Mouse (Mus musculus) intestine, embryonic 14.5 days (tissue): ENCODE measurements around the gene Rorc. TPM values are rescaled to one million over a fixed set of nuclear protein-coding genes. Genes with fewer than 3 reads are reported as not detected.

Experiments used
- ATAC-seq: fragments of 200-750 bp; cut with Nextera tagmentation; replicated peaks from 2 replicates; pipeline ENCODE4 v1.8.0; 2017; ENCODE audit warnings: low read depth, moderate number of reproducible peaks, moderate TSS enrichment, moderate library complexity; ENCODE audit not compliant: low FRiP score, low TSS enrichment
- DNase-seq: peaks from one replicate; pipeline ENCODE4 v3.0.0-alpha.2; 2018; ENCODE audit warnings: low spot score
- H3K27ac ChIP-seq: fragments of 300-500 bp; sonication (generic); 2 replicates; pipeline ENCODE4 v1.5.1; 2014; ENCODE audit warnings: low read depth, mild to moderate bottlenecking, control low read depth
- H3K27me3 ChIP-seq: fragments of 300-500 bp; sonication (generic); replicated peaks from 2 replicates; pipeline ENCODE4 v1.6.1; 2014; ENCODE audit warnings: low read length, control low read depth; ENCODE audit not compliant: control insufficient read depth, insufficient read depth
- H3K36me3 ChIP-seq: fragments of 300-500 bp; sonication (generic); 2 replicates; pipeline ENCODE4 v1.6.1; 2014; ENCODE audit warnings: low read length, control low read depth; ENCODE audit not compliant: control insufficient read depth, insufficient read depth
- H3K4me1 ChIP-seq: fragments of 300-500 bp; sonication (generic); replicated peaks from 2 replicates; pipeline ENCODE4 v1.6.1; 2014; ENCODE audit warnings: low read length, control low read depth, mixed read lengths; ENCODE audit not compliant: control insufficient read depth, insufficient read depth
- H3K4me2 ChIP-seq: fragments of 300-500 bp; sonication (generic); 2 replicates; pipeline ENCODE4 v1.6.1; 2014; ENCODE audit warnings: low read length
- H3K4me3 ChIP-seq: fragments of 300-500 bp; sonication (generic); 2 replicates; pipeline ENCODE4 v1.5.1; 2014; ENCODE audit warnings: low read depth, low read length, control low read depth, mixed read lengths
- H3K9ac ChIP-seq: fragments of 300-500 bp; sonication (generic); 2 replicates; pipeline ENCODE4 v1.6.1; 2014; ENCODE audit warnings: mild to moderate bottlenecking, low read length
- H3K9me3 ChIP-seq: fragments of 300-500 bp; sonication (generic); 2 replicates; pipeline ENCODE4 v1.6.1; 2016; ENCODE audit warnings: low read length, control low read depth; ENCODE audit not compliant: control insufficient read depth
- WGBS: fragments of 180-500 bp; shearing (Covaris S2); extraction: QIAGEN DNeasy Blood & Tissue Kit; methylation state at CpG from one replicate; pipeline ENCODE4 v1.1.7; 2014; 5-methylcytosine and 5-hydroxymethylcytosine counted together
- polyA plus RNA-seq: library from polyadenylated mRNA; unstranded; fragments of >200 nt; fragmentation: Nextera tagmentation; extraction: Ambion mirVana; gene quantifications from 2 replicates; pipeline ENCODE4 v1.2.1, GENCODE M21; 2014

The Rorc gene
- polyA plus RNA-seq, 1 experiment from 2014 or later: 3.8 TPM

- WGBS: 3% methylated on average over 1 of the region's 1 CpGs
- Histone ChIP-seq H3K9ac (no peak overlapping the region), H3K4me2 (no peak overlapping the region), H3K36me3 (no peaks in the 10 kb centered on the region), H3K4me1 (0 out of 2 replicates have a peak, but pooled peaks cover 3% of the 10 kb centered on the region), H3K9me3 (no peaks in the 10 kb centered on the region), H3K4me3 (no peak overlapping the region), H3K27me3 (peaks cover 16% of the 10 kb centered on the region), H3K27ac (no peak overlapping the region)
- DNase-seq: no peak
- ATAC-seq: no peak
These were observed 11.8 kb upstream of the Rorc start for GRCm38 (mm10) chr3:94360812-94361211.

GRCm38 (mm10) chr3:94362138-94362537 is 10.5 kb upstream of the Rorc start, which contains the start of gene C2cd4d:
TSS of gene C2cd4d (plus strand) at chr3:94362438.
- Histone ChIP-seq H3K27me3 (peaks cover 19% of the 10 kb centered on the region), H3K36me3 (no peaks in the 10 kb centered on the region), H3K4me2 (peak within 1 kb of the TSS; percentile 74), H3K9ac (peak within 1 kb of the TSS; percentile 71), H3K4me1 (0 out of 2 replicates have a peak, but pooled peaks cover 3% of the 10 kb centered on the region), H3K9me3 (no peaks in the 10 kb centered on the region), H3K4me3 (peak within 1 kb of the TSS; percentile 42), H3K27ac (no peak within 1 kb of the TSS)
- no peak for DNase-seq
- ATAC-seq: no peak
- 66% methylated on average over 7 of the region's 7 CpGs for WGBS

- Histone ChIP-seq H3K27me3 (peaks cover 19% of the 10 kb centered on the region), H3K4me3 (peak overlapping the region; percentile 42), H3K27ac (no peak overlapping the region; the same call in 1 of the 2 replicates), H3K9me3 (no peaks in the 10 kb centered on the region), H3K4me1 (0 out of 2 replicates have a peak, but pooled peaks cover 3% of the 10 kb centered on the region), H3K4me2 (peak overlapping the region; percentile 74), H3K36me3 (no peaks in the 10 kb centered on the region), H3K9ac (peak overlapping the region; percentile 71)
- ATAC-seq (peak; percentile 54), DNase-seq (peak; percentile 79)
- WGBS: 6% methylated on average over 91 of the region's 97 CpGs
These were observed 9.1 kb upstream of the Rorc start for GRCm38 (mm10) chr3:94363291-94364153.

GRCm38 (mm10) chr3:94364154-94364526 is 8.5 kb upstream of the Rorc start:
- WGBS: 3% methylated on average over 23 of the region's 23 CpGs
- H3K4me1 ChIP-seq: 0 out of 2 replicates have a peak, but pooled peaks cover 3% of the 10 kb centered on the region
- H3K27ac ChIP-seq: no peak overlapping the region; the same call in 1 of the 2 replicates
- H3K9ac ChIP-seq: peak overlapping the region; percentile 71
- H3K9me3 ChIP-seq: no peaks in the 10 kb centered on the region
- H3K4me2 ChIP-seq: peak overlapping the region; percentile 74
- peaks cover 19% of the 10 kb centered on the region for H3K27me3 ChIP-seq
- ATAC-seq (peak; percentile 55), DNase-seq (no peak)
- no peaks in the 10 kb centered on the region for H3K36me3 ChIP-seq
- peak overlapping the region; percentile 42 for H3K4me3 ChIP-seq

- peak; percentile 38; the same call in 1 of the 2 replicates for ATAC-seq
These were observed 5.8 kb upstream of the Rorc start for GRCm38 (mm10) chr3:94366761-94367160.

GRCm38 (mm10) chr3:94367511-94367910 is 5.1 kb upstream of the Rorc start:
- WGBS: 79% methylated on average over 6 of the region's 6 CpGs
- Histone ChIP-seq H3K4me1 (peaks cover 8% of the 10 kb centered on the region; the same call in 1 of the 2 replicates), H3K9me3 (no peaks in the 10 kb centered on the region), H3K27ac (no peak overlapping the region), H3K9ac (no peak overlapping the region), H3K36me3 (no peaks in the 10 kb centered on the region), H3K4me2 (no peak overlapping the region), H3K4me3 (no peak overlapping the region), H3K27me3 (peaks cover 16% of the 10 kb centered on the region)
- ATAC-seq (no peak), DNase-seq (no peak)

More at GRCm38 (mm10) chr3:94366761-94367160, 5.8 kb upstream of the Rorc start:
- peak; percentile 91 for DNase-seq
- H3K4me3 ChIP-seq: no peak overlapping the region
- H3K27ac ChIP-seq: no peak overlapping the region
- no peaks in the 10 kb centered on the region for H3K9me3 ChIP-seq
- H3K36me3 ChIP-seq: no peaks in the 10 kb centered on the region
- H3K27me3 ChIP-seq: peaks cover 19% of the 10 kb centered on the region
- 22% methylated on average over 3 of the region's 3 CpGs for WGBS
- H3K9ac ChIP-seq: no peak overlapping the region
- H3K4me1 ChIP-seq: peaks cover 7% of the 10 kb centered on the region; the same call in 1 of the 2 replicates
- no peak overlapping the region for H3K4me2 ChIP-seq

- Histone ChIP-seq H3K4me1 (peaks cover 10% of the 10 kb centered on the region), H3K27me3 (0 out of 2 replicates have a peak, but pooled peaks cover 13% of the 10 kb centered on the region), H3K4me3 (no peak overlapping the region), H3K9me3 (no peaks in the 10 kb centered on the region), H3K36me3 (no peaks in the 10 kb centered on the region), H3K9ac (no peak overlapping the region), H3K4me2 (no peak overlapping the region), H3K27ac (no peak overlapping the region)
- WGBS: 63% methylated on average over 6 of the region's 6 CpGs
- DNase-seq (no peak), ATAC-seq (no peak)
These were observed 4.0 kb upstream of the Rorc start for GRCm38 (mm10) chr3:94368631-94369030.

- ATAC-seq: no peak
- 48% methylated on average over 2 of the region's 2 CpGs for WGBS
- H3K4me1 ChIP-seq: peaks cover 13% of the 10 kb centered on the region
- no peaks in the 10 kb centered on the region for H3K36me3 ChIP-seq
- DNase-seq: no peak
- H3K9ac ChIP-seq: no peak overlapping the region
- H3K27ac ChIP-seq: no peak overlapping the region
- H3K4me2 ChIP-seq: no peak overlapping the region
- no peak overlapping the region for H3K4me3 ChIP-seq
- H3K9me3 ChIP-seq: no peaks in the 10 kb centered on the region
- H3K27me3 ChIP-seq: 0 out of 2 replicates have a peak, but pooled peaks cover 6% of the 10 kb centered on the region
These were observed 2.9 kb upstream of the Rorc start for GRCm38 (mm10) chr3:94369709-94370108.
